Mouse (Mus musculus) thymus, postnatal 25 days (tissue): ENCODE results near the gene Pecam1.
A peak's percentile ranks its signal among the peaks of the same experiment; 100 is the strongest.
"Not testable (repeated sequence)": the region's sequence is repeated elsewhere in the genome, so short reads cannot be mapped to it uniquely, and the experiment has no call there.

Experiments used
- DNase-seq: peaks from one replicate; pipeline ENCODE4 v3.0.0; 2022

The Pecam1 gene

GRCm38 (mm10) chr11:106750121-106750751 lies at the start of gene Pecam1:
Gene Pecam1 (minus strand): TSS chr11:106750628.
- peak; percentile 71 for DNase-seq

- DNase-seq = no peak
Measured at GRCm38 (mm10) chr11:106795679-106796078, 45.3 kb upstream of the Pecam1 start.

- peak; percentile 14 for DNase-seq
Measured at GRCm38 (mm10) chr11:106793846-106794245, 43.4 kb upstream of the Pecam1 start.

GRCm38 (mm10) chr11:106789649-106790048 lies 39.2 kb upstream of the Pecam1 start:
- DNase-seq = no peak

GRCm38 (mm10) chr11:106788775-106789459 lies 38.5 kb upstream of the Pecam1 start, which contains the start of the genes Ddx5 and Cep95:
Gene Ddx5 (minus strand): TSS chr11:106789185.
Gene Cep95 (plus strand): TSS chr11:106789252.
- DNase-seq = peak; percentile 99

GRCm38 (mm10) chr11:106788026-106788774 lies 37.8 kb upstream of the Pecam1 start:
- peak; percentile 99 for DNase-seq

- peak; percentile 89 for DNase-seq
Measured at GRCm38 (mm10) chr11:106787131-106788025, 37.0 kb upstream of the Pecam1 start.

GRCm38 (mm10) chr11:106785043-106785442 lies 34.6 kb upstream of the Pecam1 start:
- DNase-seq = no peak

- DNase-seq = no peak
Measured at GRCm38 (mm10) chr11:106784476-106784875, 34.0 kb upstream of the Pecam1 start.

- no peak for DNase-seq
Measured at GRCm38 (mm10) chr11:106782841-106783764, 32.7 kb upstream of the Pecam1 start.

- not testable (repeated sequence) for DNase-seq
Measured at GRCm38 (mm10) chr11:106782271-106782670, 31.8 kb upstream of the Pecam1 start.

- DNase-seq = no peak
Measured at GRCm38 (mm10) chr11:106780590-106781220, 30.3 kb upstream of the Pecam1 start.

GRCm38 (mm10) chr11:106780089-106780425 lies 29.6 kb upstream of the Pecam1 start:
- peak; percentile 18 for DNase-seq

GRCm38 (mm10) chr11:106779388-106780088 lies 29.1 kb upstream of the Pecam1 start, which contains the start of gene Polg2:
Gene Polg2 (minus strand): TSS chr11:106779537.
- peak; percentile 92 for DNase-seq

- no peak for DNase-seq
Measured at GRCm38 (mm10) chr11:106778589-106779387, 28.4 kb upstream of the Pecam1 start.

GRCm38 (mm10) chr11:106778132-106778531 lies 27.7 kb upstream of the Pecam1 start:
- DNase-seq = no peak

- no peak for DNase-seq
Measured at GRCm38 (mm10) chr11:106777395-106777794, 27.0 kb upstream of the Pecam1 start.

- no peak for DNase-seq
Measured at GRCm38 (mm10) chr11:106776960-106777359, 26.5 kb upstream of the Pecam1 start.

- no peak for DNase-seq
Measured at GRCm38 (mm10) chr11:106773061-106773460, 22.6 kb upstream of the Pecam1 start.
